Mouse (Mus musculus) monocyte, adult 5-6 weeks (primary cell): ENCODE results near the gene Ogn. TPM values are rescaled to one million over a fixed set of nuclear protein-coding genes. Genes with fewer than 3 reads are reported as not detected.

Experiments used
- ATAC-seq: fragments of 153-309, 156-312 bp; replicated peaks from 2 replicates; pipeline ENCODE4 v1.8.0; 2017; ENCODE audit warnings: mild to moderate bottlenecking; ENCODE audit not compliant: low TSS enrichment, insufficient number of reproducible peaks, severe bottlenecking, poor library complexity, low FRiP score
- total RNA-seq: library from RNA; stranded (forward); fragments of 200-1000, 200-491, 200-594 nt; gene quantifications from 3 replicates; pipeline ENCODE4 v1.2.3, GENCODE M21; 2017

Gene Ogn
- total RNA-seq, 1 experiment from 2014 or later, result not detected

- no peak for ATAC-seq
These were observed 34.8 kb downstream of the Ogn start for GRCm38 (mm10) chr13:49642650-49643049.

- no peak for ATAC-seq
These were observed 36.0 kb downstream of the Ogn start for GRCm38 (mm10) chr13:49643669-49644362.

GRCm38 (mm10) chr13:49644731-49645529 is 37.1 kb downstream of the Ogn start:
- no peak for ATAC-seq

- no peak for ATAC-seq
These were observed 38.2 kb downstream of the Ogn start for GRCm38 (mm10) chr13:49646019-49646418.

GRCm38 (mm10) chr13:49651136-49651535 is 43.3 kb downstream of the Ogn start:
- no peak for ATAC-seq

- no peak for ATAC-seq
These were observed 44.0 kb downstream of the Ogn start for GRCm38 (mm10) chr13:49651781-49652351.

- peak; percentile 98 for ATAC-seq
These were observed 44.8 kb downstream of the Ogn start, which contains the start of the genes Cenpp and Nol8 for GRCm38 (mm10) chr13:49652481-49653179. Gene Cenpp (minus strand): TSS chr13:49652785. Gene Nol8 (plus strand): TSS chr13:49653078.

- peak; percentile 38 for ATAC-seq
These were observed 45.3 kb downstream of the Ogn start for GRCm38 (mm10) chr13:49653180-49653541.

Other genes with a start within 250 kb of the Ogn start
- gene Ippk, start 186.8 kb upstream of the Ogn start, total RNA-seq, result 5.0 to 8.4 TPM (median 7.5 TPM) in 3 replicates
- 1.9 to 2.1 TPM (median 2.0 TPM) in 3 replicates for gene Tes3-ps, start 114.7 kb upstream of the Ogn start, total RNA-seq
- 0.21 TPM in 1 of 3 replicates, not detected in the others for gene Ecm2, start 103.2 kb upstream of the Ogn start, total RNA-seq
- not detected in 3 replicates for gene Aspn, start 63.6 kb upstream of the Ogn start, total RNA-seq
- not detected in 3 replicates for gene Omd, start 25.6 kb upstream of the Ogn start, total RNA-seq
- 2.4 to 4.6 TPM (median 2.9 TPM) in 3 replicates for gene Cenpp, start 44.7 kb downstream of the Ogn start, total RNA-seq
- gene Nol8, start 45.0 kb downstream of the Ogn start, total RNA-seq, result 35.4 to 43.9 TPM (median 37.5 TPM) in 3 replicates
- gene Iars, start 74.1 kb downstream of the Ogn start, total RNA-seq, result 22.2 to 34.1 TPM (median 22.9 TPM) in 3 replicates
- gene Gm30302, start 191.0 kb downstream of the Ogn start, total RNA-seq, result not detected in 3 replicates